Mouse (Mus musculus): ENCODE results near the gene 2010111I01Rik. TPM values are rescaled to one million over a fixed set of nuclear protein-coding genes. Genes with fewer than 3 reads are reported as not detected.

The 2010111I01Rik gene
- polyA plus RNA-seq, 1 experiment: 47.5 TPM

GRCm38 (mm10) chr13:63242401-63243192, 277.9 kb downstream of the 2010111I01Rik start:
- Histone ChIP-seq H3K4me1 (ENCODE audit: control insufficient read depth, insufficient read depth, low read length) (peaks cover 3% of the 10 kb centered on the region), H3K4me3 (replicated peaks; ENCODE audit: control insufficient read depth, low read depth, low read length) (no peak overlapping the region), H3K27ac (ENCODE audit: control insufficient read depth, insufficient read depth, low read depth, low read length, poor library complexity) (no peak overlapping the region)
- no peak for TF ChIP-seq POLR2A (IDR thresholded peaks at IDR 0.05; ENCODE audit: borderline replicate concordance, control insufficient read depth, low read depth, low read length)
- no peak for TF ChIP-seq CTCF (IDR thresholded peaks at IDR 0.05; ENCODE audit: control insufficient read depth, insufficient read depth, low read length)
- WGBS: 76% methylated on average over 10 of the region's 10 CpGs

GRCm38 (mm10) chr13:63243586-63243985, 278.9 kb downstream of the 2010111I01Rik start:
- no peak for TF ChIP-seq CTCF (IDR thresholded peaks at IDR 0.05; ENCODE audit: control insufficient read depth, insufficient read depth, low read length)
- TF ChIP-seq POLR2A (IDR thresholded peaks at IDR 0.05; ENCODE audit: borderline replicate concordance, control insufficient read depth, low read depth, low read length): no peak
- Histone ChIP-seq H3K4me1 (ENCODE audit: control insufficient read depth, insufficient read depth, low read length) (peaks cover 3% of the 10 kb centered on the region), H3K27ac (ENCODE audit: control insufficient read depth, insufficient read depth, low read depth, low read length, poor library complexity) (no peak overlapping the region), H3K4me3 (replicated peaks; ENCODE audit: control insufficient read depth, low read depth, low read length) (no peak overlapping the region)
- WGBS: 80% methylated on average over 5 of the region's 5 CpGs

- WGBS: 86% methylated on average over 3 of the region's 3 CpGs
- no peak for TF ChIP-seq CTCF (IDR thresholded peaks at IDR 0.05; ENCODE audit: control insufficient read depth, insufficient read depth, low read length)
- no peak for TF ChIP-seq POLR2A (IDR thresholded peaks at IDR 0.05; ENCODE audit: borderline replicate concordance, control insufficient read depth, low read depth, low read length)
- Histone ChIP-seq H3K27ac (ENCODE audit: control insufficient read depth, insufficient read depth, low read depth, low read length, poor library complexity) (no peak overlapping the region), H3K4me3 (replicated peaks; ENCODE audit: control insufficient read depth, low read depth, low read length) (no peak overlapping the region), H3K4me1 (ENCODE audit: control insufficient read depth, insufficient read depth, low read length) (peaks cover 3% of the 10 kb centered on the region)
Measured at GRCm38 (mm10) chr13:63244425-63244824, 279.7 kb downstream of the 2010111I01Rik start.

- no peak overlapping the region for H3K4me3 ChIP-seq (replicated peaks; ENCODE audit: control insufficient read depth, low read depth, low read length)
- TF ChIP-seq CTCF (IDR thresholded peaks at IDR 0.05; ENCODE audit: control insufficient read depth, insufficient read depth, low read length) (no peak), POLR2A (IDR thresholded peaks at IDR 0.05; ENCODE audit: borderline replicate concordance, control insufficient read depth, low read depth, low read length) (no peak)
- peaks cover 2% of the 10 kb centered on the region for H3K4me1 ChIP-seq (ENCODE audit: control insufficient read depth, insufficient read depth, low read length)
- H3K27ac ChIP-seq (ENCODE audit: control insufficient read depth, insufficient read depth, low read depth, low read length, poor library complexity): no peak overlapping the region
- 52% methylated on average over 9 of the region's 9 CpGs for WGBS
Measured at GRCm38 (mm10) chr13:63245218-63245617, 280.5 kb downstream of the 2010111I01Rik start.

- TF ChIP-seq POLR2A (IDR thresholded peaks at IDR 0.05; ENCODE audit: borderline replicate concordance, control insufficient read depth, low read depth, low read length) (no peak), CTCF (IDR thresholded peaks at IDR 0.05; ENCODE audit: control insufficient read depth, insufficient read depth, low read length) (no peak)
- WGBS: 80% methylated on average over 4 of the region's 4 CpGs
- H3K27ac ChIP-seq (ENCODE audit: control insufficient read depth, insufficient read depth, low read depth, low read length, poor library complexity): no peak overlapping the region
- H3K4me1 ChIP-seq (ENCODE audit: control insufficient read depth, insufficient read depth, low read length): peaks cover 4% of the 10 kb centered on the region
- H3K4me3 ChIP-seq (replicated peaks; ENCODE audit: control insufficient read depth, low read depth, low read length): no peak overlapping the region
Measured at GRCm38 (mm10) chr13:63245812-63246211, 281.1 kb downstream of the 2010111I01Rik start.

GRCm38 (mm10) chr13:63246332-63246940, 281.7 kb downstream of the 2010111I01Rik start:
- H3K4me3 ChIP-seq (replicated peaks; ENCODE audit: control insufficient read depth, low read depth, low read length): no peak overlapping the region
- 16% methylated on average over 12 of the region's 12 CpGs for WGBS
- TF ChIP-seq POLR2A (IDR thresholded peaks at IDR 0.05; ENCODE audit: borderline replicate concordance, control insufficient read depth, low read depth, low read length): no peak
- no peak for TF ChIP-seq CTCF (IDR thresholded peaks at IDR 0.05; ENCODE audit: control insufficient read depth, insufficient read depth, low read length)
- H3K27ac ChIP-seq (ENCODE audit: control insufficient read depth, insufficient read depth, low read depth, low read length, poor library complexity): no peak overlapping the region
- H3K4me1 ChIP-seq (ENCODE audit: control insufficient read depth, insufficient read depth, low read length): peaks cover 4% of the 10 kb centered on the region

- H3K4me1 ChIP-seq (ENCODE audit: control insufficient read depth, insufficient read depth, low read length): peaks cover 4% of the 10 kb centered on the region
- TF ChIP-seq CTCF (IDR thresholded peaks at IDR 0.05; ENCODE audit: control insufficient read depth, insufficient read depth, low read length) (no peak), POLR2A (IDR thresholded peaks at IDR 0.05; ENCODE audit: borderline replicate concordance, control insufficient read depth, low read depth, low read length) (no peak)
- H3K4me3 ChIP-seq (replicated peaks; ENCODE audit: control insufficient read depth, low read depth, low read length): no peak overlapping the region
- WGBS: 49% methylated on average over 7 of the region's 7 CpGs
- H3K27ac ChIP-seq (ENCODE audit: control insufficient read depth, insufficient read depth, low read depth, low read length, poor library complexity): no peak overlapping the region
Measured at GRCm38 (mm10) chr13:63247041-63247440, 282.3 kb downstream of the 2010111I01Rik start.

GRCm38 (mm10) chr13:63247631-63248030, 282.9 kb downstream of the 2010111I01Rik start:
- 91% methylated on average over 11 of the region's 11 CpGs for WGBS
- Histone ChIP-seq H3K4me3 (replicated peaks; ENCODE audit: control insufficient read depth, low read depth, low read length) (no peak overlapping the region), H3K27ac (ENCODE audit: control insufficient read depth, insufficient read depth, low read depth, low read length, poor library complexity) (no peak overlapping the region), H3K4me1 (ENCODE audit: control insufficient read depth, insufficient read depth, low read length) (peaks cover 4% of the 10 kb centered on the region)
- TF ChIP-seq POLR2A (IDR thresholded peaks at IDR 0.05; ENCODE audit: borderline replicate concordance, control insufficient read depth, low read depth, low read length) (no peak), CTCF (IDR thresholded peaks at IDR 0.05; ENCODE audit: control insufficient read depth, insufficient read depth, low read length) (no peak)
